Mouse (Mus musculus) bone marrow, adult 2 months (tissue): ENCODE data around the gene Kctd3.

Experiments
- CTCF ChIP-seq: fragments of 200-500 bp; IDR thresholded peaks from 2 replicates; pipeline ENCODE4 v1.5.1; 2011; ENCODE audit warnings: low read length, control low read depth; ENCODE audit not compliant: control insufficient read depth, insufficient read depth
- POLR2A ChIP-seq: fragments of 200-500 bp; IDR thresholded peaks from 2 replicates; pipeline ENCODE4 v1.6.1; 2011; ENCODE audit warnings: low read depth, mild to moderate bottlenecking, control low read depth, low read length, borderline replicate concordance; ENCODE audit not compliant: control insufficient read depth

- TF ChIP-seq POLR2A, result no peak
- no peak for TF ChIP-seq CTCF
Measured at GRCm38 (mm10) chr1:188997921-188998320, 9.7 kb downstream of the Kctd3 start.
